Mouse (Mus musculus) kidney, postnatal 25 days (tissue): Measurements from ENCODE around the gene Tmed9.

Experiments
- DNase-seq, 2 experiments: peaks; one replicate each; pipeline ENCODE4 v3.0.0; 2021; ENCODE audit warnings: mixed read lengths in 2 of 2

Gene Tmed9

DNA sequence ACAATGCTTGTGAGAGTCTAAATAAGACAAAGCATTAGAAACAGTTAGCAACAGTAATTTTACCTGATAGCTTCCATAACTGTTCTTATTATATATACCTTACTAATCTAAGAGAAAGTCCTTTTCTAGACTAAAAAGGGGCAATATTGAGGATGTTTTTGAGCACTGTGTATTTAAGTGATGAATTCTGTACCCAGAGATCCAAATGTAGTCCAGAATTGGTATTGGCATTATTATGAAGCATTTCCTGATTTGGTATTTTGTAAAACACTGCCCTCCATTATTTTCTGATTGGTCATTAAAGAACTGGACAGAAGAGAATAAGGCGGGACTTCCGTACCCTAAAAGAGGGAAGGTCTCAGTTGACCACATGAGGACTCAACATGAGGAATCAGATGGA is at the start of gene Tmed9:
Gene Tmed9, plus strand, starts transcription at position 301 of the 400 bp plus-strand sequence.
- DNase-seq: no peak

DNA sequence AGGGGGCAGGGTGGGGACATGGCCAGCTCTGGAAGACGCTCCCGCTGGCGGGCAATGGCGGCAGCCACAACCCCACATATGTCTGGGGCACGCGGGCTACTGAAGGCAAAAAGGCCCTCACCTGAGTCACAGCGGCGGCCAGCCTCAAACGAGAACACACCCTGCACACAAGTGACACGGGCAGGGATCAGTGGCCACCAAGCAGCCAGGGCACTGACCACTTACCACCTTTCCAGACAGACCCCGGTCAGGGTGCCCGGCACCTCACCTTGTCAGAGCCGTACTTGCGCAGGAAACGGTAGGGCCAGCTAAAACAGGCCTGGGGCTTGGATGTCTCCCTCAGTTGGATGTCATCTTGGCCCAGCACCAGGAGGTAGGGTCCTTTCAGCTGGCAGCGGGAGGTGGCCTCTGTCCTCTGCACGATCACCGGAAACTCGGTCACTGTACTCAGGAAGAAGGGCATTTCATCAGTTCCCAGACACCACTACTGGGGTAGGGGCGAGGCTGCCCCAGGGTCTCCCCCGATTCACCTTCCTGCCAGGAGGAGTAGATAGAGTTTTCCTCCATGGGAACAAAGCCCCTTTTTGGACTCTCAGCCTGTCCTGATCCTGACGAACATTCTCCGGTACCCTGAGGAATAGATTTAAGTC is 49.5 kb upstream of the Tmed9 start:
- no peak for DNase-seq

DNA sequence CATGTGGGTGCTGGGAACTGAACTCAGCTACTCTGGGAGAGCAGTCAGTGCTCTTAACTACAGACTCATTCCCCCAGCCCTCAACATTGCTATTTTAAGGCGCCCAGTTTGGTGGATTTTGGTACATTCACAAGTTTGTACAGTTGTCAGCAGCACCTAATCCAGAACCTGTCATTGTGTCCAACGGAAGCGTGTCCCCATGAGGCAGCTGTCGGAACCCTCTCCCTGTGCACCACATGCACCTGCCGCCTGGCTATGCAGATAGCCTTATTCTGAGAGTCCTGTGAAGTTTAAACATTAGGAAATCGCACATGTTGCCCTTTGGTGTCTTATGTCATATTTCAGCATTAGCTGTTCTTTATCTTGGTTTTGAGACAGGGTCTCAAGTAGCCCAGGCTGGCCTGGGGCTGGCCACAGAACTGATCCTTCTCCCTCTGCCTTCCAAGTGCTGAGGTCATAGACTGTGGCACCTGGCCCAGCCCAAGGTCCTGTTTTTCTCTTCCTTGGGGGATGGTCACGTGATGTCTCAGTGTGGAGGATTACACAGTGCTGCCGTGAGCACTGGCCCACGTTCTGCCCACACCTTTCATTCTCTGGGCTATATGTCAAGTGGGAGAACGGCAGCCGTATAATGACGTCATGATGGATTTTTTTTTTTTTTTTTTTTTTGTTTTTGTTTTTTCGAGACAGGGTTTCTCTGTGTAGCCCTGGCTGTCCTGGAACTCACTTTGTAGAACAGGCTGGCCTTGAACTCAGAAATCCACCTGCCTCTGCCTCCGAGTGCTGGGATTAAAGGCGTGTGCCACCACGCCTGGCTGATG is 47.6 kb upstream of the Tmed9 start:
- DNase-seq: no peak

DNA sequence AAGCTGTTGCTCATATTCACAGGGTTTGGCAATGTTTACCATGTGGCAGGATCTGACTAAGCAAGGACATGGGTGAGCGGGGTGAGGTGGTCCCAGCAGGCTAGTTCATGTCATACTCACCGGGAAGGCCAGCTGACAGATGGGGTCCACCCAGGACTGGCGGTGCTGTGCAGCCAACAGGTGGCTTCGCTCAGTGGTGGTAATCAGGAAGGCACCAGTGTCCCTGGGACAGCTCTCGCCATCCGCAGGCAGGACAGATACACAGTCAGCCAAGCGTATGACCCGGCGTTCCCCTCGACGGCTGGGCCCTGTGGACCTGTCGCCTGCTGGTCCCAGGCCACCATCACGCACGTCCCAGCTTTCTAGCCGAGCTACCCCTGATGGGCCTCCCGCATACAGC is 46.3 kb upstream of the Tmed9 start:
- DNase-seq: no peak

DNA sequence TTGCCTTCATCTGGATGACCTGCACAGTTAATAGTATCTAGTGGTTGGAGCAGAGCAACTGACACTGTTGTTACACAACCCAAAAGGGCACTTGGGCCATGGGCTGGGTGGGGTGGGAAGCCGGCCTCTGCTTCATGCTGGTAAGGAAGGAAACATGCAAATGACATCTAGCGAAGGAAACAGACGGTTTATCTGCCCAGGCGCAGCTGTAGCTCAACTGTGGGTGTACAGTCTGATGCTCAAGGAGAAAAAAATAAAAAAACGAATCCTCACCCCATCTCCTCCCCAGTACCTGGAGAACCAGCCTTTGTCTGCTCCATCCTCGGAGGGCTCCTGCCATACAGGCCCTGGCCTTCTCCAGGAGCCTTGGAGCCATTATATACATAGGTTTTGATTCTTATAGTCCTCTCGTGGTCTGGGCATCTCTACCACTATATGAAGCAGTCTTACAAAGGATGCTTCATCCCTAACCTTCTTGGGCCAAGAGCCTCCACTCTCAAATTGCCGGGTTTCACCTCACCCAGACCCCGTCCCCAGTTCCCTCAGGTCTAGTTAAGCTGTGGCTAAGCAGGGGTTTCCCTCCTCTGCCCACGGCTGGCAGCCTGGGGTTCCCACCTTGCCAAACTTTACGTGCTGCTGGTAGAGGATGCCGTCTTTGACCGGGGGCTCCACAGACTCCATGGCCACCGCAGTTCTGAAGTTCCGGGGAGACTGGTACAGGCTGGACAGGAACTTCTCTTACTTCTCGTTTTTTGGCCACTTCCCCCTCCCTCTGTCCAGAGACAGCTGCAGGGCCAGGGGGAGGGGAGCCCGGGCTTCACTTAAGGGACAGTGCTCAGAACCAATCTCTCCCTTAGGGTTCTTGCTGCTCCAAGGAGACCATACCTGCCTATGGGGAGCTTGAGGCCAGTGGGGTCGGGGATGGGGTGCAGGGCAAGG is 45.4 kb upstream of the Tmed9 start:
- DNase-seq: no peak

DNA sequence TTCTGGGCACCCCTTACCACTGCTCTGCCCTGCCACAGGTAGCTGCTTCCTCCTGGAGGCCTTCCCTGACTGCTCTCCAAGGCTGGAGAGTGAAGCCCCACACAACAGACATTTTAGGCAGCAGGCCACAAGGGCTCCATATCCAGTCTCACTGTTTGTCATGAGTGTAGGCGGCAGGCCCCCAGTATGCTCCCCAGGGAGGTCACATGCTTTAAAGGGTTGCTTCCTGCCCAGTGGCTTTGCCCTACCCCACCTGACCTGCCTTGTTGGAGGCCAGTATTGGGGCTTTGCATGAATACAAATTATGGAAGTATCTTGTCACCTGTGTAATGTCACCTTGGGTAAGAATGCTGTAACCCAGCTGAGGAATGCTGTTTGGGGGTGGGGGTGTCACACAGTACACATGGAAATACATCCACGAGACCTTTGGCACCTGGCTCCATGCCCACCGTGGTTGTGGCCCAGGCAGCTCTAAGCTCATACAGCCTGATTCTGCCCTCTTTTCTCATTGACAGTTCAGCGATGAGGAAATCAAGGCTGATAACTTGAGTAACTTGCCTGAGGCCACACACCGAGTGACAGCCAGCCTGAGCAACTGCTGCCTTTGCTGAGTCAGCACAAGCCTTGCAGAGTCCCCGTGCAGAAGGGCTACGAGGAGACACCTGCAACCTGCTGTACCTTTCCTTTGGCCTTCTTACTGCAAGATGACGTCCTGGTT is 44.2 kb upstream of the Tmed9 start, which contains the start of gene Dok3:
Gene Dok3, minus strand, starts transcription at position 99 of the 718 bp plus-strand sequence.
- peak in 1 of 2 experiments; percentile 39 for DNase-seq

DNA sequence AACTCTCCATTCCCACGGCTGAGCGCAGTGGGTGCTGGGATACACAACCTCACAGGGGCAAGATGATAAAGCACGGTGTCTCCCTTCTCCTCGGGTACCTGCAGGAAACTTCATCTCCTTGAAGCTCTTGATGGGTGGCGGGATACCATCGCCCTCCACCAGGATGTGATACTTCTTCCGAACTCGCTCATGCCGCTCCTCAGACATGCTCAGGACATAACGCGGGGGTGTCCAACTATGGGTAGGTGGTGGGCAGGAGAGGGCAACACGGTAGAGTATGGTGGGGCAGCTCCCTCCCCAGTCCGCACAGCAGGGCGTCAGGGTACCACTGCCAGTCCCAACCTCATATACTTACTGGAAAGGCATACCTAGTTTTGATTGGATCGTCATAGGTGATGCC is 38.3 kb upstream of the Tmed9 start:
- no peak for DNase-seq

DNA sequence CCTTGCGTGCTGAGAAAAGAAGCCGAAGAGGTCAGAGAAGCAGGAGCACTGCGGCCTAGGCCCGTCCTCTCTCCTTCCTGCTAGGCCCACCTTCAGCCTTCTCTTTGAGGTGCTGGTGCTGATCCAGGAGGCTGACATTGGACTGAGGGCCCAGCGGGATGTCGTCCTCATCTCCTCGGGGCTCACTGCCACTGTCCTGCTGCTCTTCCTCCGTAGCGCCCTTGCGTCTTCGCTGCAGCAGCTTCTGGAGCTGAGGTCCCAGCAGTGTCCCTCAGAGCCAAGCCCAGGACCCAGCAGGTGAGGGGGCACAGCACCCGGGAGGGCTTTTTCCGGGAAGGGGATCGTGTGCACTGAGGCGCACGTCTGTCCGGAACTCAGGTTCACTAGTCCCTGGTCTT is 37.7 kb upstream of the Tmed9 start:
- peak in 1 of 2 experiments; percentile 40 for DNase-seq

DNA sequence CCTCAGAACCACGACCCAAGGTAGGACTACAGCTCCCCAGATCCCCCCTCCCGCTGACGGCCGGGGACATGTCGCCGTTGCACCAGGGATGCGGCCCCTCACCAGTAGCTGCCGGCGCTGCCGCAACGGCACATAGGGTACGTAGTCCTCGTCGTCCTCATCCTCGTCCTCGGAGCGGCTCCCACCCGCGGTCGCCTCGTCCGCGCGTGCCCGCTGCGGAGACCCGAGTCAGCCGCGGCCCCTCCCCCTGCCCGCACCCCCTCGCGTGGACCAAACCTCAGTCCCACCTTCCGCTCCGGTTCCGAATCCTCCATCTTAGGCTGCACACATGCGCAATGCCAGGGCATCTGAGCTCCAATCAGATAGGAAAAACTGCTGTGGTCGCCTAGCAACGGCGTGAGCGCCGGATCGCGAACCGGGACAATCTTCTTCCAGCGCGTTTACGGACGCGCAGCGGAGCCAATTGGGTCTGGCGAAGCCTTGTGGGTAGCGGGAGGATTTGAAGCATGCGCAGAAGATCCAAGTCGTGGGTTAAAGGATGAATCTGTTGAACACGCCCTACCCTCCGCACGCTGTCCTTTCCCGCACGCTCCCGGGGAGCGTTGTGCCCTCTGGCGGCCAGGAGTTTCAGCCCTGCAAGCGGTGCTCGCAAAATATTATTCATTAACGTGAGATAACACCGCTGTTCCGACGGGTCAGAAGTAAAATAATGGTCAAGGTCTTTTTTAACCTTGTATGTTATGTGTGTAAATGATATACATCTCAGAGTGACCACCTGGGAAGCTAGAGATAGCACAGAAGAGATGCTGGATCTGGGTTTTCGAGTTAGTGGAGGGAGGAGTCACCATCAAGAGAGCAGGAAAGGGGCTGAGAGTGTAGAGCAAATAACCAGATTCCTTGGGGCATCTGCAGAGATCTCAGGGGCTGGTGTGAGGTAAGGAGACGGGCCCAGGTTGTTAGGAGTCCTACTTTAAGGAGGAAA is 37.0 kb upstream of the Tmed9 start, which contains the start of gene Ddx41:
Gene Ddx41, minus strand, starts transcription at position 465 of the 982 bp plus-strand sequence.
- DNase-seq: peak; percentile 98 to 99

DNA sequence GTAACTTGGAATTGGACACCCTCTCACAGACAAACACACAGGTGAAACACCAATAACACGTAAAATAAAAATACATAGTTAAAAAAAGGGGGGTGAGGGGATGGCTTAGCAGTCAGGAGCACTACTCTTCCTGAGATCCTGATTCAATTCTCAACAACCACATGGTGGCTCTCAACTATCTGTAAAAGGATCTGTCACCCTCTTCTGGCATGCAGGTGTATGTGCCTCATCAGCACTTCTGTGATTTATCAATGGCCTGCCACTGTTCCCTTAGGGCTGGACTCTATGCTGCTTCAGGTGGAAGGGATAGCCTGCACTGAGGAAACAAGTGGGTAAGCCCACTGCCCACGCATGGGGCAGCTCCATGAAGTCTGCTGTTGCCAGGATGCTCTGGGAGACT is 32.6 kb upstream of the Tmed9 start:
- peak; percentile 49 to 52 for DNase-seq

DNA sequence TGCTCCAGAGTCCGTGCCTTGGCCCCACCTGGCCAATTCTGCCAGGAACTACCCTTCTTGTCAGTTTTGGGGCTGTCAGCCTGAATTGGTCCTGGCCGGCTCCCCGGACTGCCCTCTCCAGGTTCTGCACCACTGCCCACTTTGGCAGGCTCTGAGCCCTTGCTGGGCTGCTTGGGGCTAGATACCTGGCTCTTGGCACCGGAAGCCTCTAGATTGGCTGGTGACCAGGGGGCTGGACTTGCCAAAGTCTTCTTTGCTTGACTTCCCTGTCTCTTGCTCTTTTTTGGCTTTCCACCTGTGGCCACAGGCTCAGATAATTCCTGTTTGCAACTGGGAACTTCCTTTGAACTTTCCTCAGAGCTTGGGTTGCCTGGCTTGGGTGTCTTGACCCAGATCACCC is 30.6 kb upstream of the Tmed9 start:
- peak; percentile 96 for DNase-seq

DNA sequence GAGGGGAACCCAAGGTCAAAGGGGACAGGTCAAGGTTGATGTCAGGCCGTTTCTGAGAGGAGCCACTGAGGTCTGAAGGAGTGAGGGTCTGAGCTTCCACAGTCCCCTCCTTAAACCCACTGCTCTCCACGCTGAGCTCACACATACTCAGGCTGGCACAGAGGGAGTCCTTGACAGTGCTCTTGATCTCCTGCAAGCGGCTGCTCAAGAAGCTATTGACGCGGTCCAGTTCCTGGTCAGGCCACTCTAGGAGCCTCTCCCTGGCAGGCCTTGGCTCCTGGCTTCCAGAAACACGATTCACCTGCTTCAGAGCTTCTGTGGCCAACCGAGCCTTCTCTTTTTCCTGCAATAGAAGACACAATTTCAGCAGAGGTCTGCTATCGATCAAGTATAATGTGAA is 30.1 kb upstream of the Tmed9 start:
- DNase-seq: no peak

DNA sequence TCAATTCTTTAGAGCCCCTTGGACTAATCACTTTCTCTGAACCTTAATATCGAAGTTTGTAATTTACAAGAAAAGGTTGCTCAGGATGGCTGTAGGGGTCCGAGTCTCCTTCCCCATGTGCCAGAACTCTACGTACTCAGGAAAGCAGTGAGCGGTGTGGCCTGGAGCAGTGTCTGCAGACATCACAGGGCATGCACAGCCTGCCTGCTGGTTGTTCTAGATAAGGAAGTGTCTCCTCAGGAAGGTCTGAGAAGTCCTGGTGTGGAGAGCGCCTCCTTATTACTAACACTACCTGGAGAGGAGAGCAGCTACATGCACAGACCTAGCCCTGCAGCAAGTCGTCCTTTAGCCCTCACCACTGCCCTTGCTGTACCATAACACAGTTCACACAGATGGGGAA is 28.7 kb upstream of the Tmed9 start:
- no peak for DNase-seq

DNA sequence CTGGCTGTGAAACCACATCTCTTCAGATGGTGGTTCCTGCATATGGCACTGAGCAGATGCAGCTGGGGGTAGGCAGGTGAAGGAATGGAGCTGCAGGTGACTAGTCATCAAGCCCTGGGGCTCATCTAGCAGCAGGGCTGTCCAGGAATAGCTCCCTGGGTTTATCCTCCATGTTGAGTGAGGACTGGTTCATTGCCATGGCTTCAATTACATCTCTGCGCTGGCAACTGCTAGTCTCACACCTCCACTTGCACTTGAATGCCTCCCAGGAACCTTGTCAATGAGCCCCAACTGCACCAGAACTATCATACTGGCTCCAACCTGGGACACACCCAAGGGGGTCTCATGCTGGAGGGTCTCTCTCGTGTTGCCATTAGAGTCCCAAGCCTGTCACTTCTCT is 25.6 kb upstream of the Tmed9 start:
- DNase-seq: no peak

DNA sequence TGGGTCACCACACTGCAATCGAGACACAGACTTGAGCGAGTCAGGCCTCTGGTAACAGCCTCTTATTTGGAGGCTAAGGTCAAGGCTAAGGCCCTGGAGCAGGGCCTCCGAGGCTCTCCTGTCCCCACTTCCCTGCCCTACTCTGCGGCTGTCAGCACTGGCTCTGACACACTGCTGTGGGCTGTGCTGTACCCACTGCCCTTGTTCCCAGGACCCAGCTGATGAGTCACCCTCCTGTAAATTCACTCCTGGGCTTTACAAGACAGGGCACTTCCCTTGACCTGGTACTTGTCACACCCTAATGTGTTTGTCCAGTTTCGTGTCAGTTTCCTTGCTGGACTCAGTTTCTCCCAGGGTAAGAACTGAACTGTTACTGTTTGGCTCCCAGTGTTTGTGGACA is 25.1 kb upstream of the Tmed9 start:
- DNase-seq: no peak

DNA sequence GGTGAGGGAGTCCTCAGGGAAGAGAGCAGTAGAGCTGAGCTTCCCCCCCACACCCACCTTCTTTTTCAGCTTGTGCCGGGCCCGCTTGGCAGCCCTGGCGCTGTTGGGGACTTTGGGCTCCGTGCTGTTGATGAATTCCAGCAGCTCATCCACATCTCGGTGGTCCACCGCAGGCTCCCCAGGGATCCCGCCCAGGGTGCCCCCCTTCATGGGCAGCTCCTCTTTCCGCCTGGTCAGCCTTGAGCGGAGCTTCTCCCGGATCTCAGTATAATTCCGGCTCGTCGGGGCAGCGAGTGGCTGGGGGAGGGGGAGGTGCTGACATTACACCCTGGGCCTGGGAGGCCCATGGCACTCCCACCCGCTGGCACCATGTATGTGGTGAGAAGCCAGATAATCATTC is 24.5 kb upstream of the Tmed9 start:
- DNase-seq: no peak

DNA sequence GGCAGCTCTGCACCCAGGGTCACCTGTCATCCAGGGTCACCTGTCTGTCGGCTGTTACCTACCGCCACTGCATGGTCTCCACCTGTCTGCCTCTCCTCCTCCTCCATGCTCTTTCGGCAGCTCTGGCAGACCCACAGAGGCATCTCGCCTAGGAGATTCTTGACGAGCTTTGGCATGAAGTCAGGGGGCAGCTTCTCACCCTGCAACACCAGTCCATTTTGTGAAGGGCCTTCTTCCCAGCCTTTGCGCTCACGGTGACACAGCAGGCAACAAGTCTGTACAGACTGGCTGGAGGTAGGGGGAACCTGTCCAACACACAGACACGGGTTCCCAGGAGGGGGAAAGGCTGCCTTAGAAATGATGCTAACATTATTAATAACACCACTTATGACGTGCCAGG is 17.6 kb upstream of the Tmed9 start:
- no peak for DNase-seq

DNA sequence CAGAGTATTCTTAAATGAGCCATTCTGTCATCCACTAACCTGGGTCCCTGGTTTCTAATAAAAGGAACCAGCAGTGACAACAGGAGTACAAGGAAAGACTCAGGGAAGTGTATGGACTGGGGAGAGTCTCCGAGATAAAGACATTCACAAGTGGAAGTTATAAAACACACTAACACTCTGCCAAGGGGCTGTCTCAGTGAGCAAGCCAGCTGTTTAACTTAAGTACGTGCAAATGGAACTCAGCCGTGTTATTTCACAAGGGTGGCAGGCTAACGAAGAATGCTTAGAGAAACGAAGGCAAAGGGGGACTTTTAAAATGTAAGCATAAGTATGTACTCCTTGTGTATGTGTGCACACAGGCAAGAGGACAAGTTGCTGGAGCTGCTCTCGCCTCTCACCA is 16.0 kb upstream of the Tmed9 start:
- no peak for DNase-seq

DNA sequence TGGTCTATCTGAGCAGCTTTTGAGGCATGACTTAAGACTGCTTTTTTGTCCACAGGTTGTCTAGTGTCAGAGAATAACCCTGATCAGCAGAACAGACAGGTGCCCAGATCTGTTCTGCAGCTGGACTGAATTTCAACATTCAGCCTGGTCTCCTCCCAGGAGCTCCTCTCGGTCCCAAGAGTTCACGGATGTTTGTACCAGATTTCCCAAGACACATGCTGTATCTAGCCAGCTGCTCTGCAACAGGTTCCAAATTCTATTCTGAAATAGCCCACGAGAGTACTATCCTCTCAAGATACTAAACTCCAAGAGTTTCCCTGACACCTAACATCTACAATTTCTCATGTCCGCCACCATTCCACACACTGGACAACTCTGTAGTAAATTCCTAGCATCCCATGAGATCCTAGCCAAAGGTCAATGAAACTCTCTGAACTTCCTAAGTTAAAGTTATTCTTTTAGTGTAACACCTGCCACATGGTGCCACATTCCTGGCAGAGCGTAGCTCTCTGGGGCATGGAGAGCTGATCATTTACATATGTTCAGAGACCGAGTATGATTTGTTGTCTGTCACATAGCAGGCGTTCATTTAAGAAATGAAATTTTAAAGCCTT is 10.2 kb upstream of the Tmed9 start:
- no peak for DNase-seq

DNA sequence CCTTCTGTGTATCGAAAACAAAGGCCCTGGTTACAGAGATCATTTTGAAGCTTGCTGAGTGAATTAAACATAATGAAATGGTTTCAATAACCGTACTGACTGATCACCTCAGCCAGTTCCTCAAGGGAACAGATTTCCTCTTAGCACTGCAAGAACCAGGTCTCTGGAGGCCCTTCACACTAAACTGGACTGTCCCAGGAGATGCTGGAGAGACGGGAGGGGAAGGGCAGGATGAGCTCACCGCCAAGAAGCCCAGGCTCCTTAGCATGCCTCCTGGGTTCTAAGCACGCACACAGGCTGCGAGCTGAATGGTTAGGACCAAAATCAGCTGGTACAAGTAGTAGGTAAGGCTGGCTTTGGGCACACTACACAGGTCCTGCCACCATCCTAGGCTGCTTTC is 6.5 kb upstream of the Tmed9 start:
- DNase-seq: no peak

DNA sequence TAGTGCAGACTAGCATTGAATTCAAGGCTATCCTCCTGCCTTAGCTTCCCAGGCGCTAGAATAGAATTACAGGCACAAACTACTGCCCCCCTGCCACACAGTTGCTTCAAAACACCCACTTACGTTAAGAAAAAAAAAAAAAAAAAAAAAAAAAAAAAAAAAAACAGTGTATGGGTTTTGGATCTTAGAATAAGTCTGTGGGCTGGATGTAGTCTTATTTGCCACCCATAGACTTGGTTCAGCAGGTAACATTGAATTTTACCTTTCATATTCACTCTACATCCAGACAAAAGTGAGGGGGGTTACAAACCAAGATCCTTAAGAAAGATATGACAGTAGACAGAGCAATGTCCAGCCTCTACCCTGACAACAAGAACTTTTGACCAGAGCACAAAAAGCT is 5.6 kb upstream of the Tmed9 start:
- DNase-seq: no peak
